Mouse (Mus musculus): ENCODE measurements at regions not wholly inside any gene's neighbourhood (a gene's known extent, or its start where the extent isn't known, plus 50 kb on each side); places are given as distances from the start of the nearest gene placed in this dataset.

GRCm38 (mm10) chr16:93225644-93226043, 378.2 kb downstream of the Setd4 start:
- TF ChIP-seq CTCF (conservative IDR thresholded peaks at IDR 0.05; ENCODE audit: low read length) (no peak), POU5F1 (IDR thresholded peaks at IDR 0.05; ENCODE audit: borderline replicate concordance, low read length) (no peak)

Data from E14TG2a.4 (cell line).